Mouse (Mus musculus) layer of hippocampus, adult 9-10 months (tissue): Measurements from ENCODE around the gene Stx1a.

Source experiments
- DNase-seq: peaks from one replicate; pipeline ENCODE4 v3.0.0; 2022; ENCODE audit warnings: low spot score

Stx1a gene

GRCm38 (mm10) chr5:135023344-135024173, at the start of gene Stx1a:
Gene Stx1a (plus strand): TSS chr5:135023482.
- no peak for DNase-seq

- no peak for DNase-seq
These were observed 49.8 kb upstream of the Stx1a start for GRCm38 (mm10) chr5:134973526-134973925.

- no peak for DNase-seq
These were observed 49.0 kb upstream of the Stx1a start for GRCm38 (mm10) chr5:134974294-134974693.

- no peak for DNase-seq
These were observed 48.4 kb upstream of the Stx1a start for GRCm38 (mm10) chr5:134974921-134975320.

- DNase-seq = no peak
These were observed 47.1 kb upstream of the Stx1a start for GRCm38 (mm10) chr5:134976164-134976563.

- DNase-seq = no peak
These were observed 46.6 kb upstream of the Stx1a start for GRCm38 (mm10) chr5:134976577-134977250.

GRCm38 (mm10) chr5:134977837-134978236, 45.4 kb upstream of the Stx1a start:
- no peak for DNase-seq

GRCm38 (mm10) chr5:134981149-134981548, 42.1 kb upstream of the Stx1a start:
- DNase-seq = no peak

GRCm38 (mm10) chr5:134983111-134983510, 40.2 kb upstream of the Stx1a start:
- DNase-seq = no peak

- no peak for DNase-seq
These were observed 39.5 kb upstream of the Stx1a start for GRCm38 (mm10) chr5:134983771-134984170.

- DNase-seq = no peak
These were observed 37.5 kb upstream of the Stx1a start, which contains the start of gene Cldn3 for GRCm38 (mm10) chr5:134985633-134986297. Gene Cldn3 (plus strand): TSS chr5:134986214.

- DNase-seq = no peak
These were observed 36.7 kb upstream of the Stx1a start for GRCm38 (mm10) chr5:134986298-134987268.

GRCm38 (mm10) chr5:134989166-134989565, 34.1 kb upstream of the Stx1a start:
- no peak for DNase-seq

- DNase-seq = no peak
These were observed 33.5 kb upstream of the Stx1a start for GRCm38 (mm10) chr5:134989741-134990140.

- DNase-seq = no peak
These were observed 30.7 kb upstream of the Stx1a start for GRCm38 (mm10) chr5:134992566-134992965.

GRCm38 (mm10) chr5:134998359-134998758, 24.9 kb upstream of the Stx1a start:
- DNase-seq = no peak

GRCm38 (mm10) chr5:134999797-135000196, 23.5 kb upstream of the Stx1a start:
- no peak for DNase-seq

- no peak for DNase-seq
These were observed 22.5 kb upstream of the Stx1a start for GRCm38 (mm10) chr5:135000751-135001150.

- DNase-seq = no peak
These were observed 22.0 kb upstream of the Stx1a start for GRCm38 (mm10) chr5:135001309-135001708.

GRCm38 (mm10) chr5:135002151-135002550, 21.1 kb upstream of the Stx1a start:
- DNase-seq = no peak

GRCm38 (mm10) chr5:135007802-135008571, 15.3 kb upstream of the Stx1a start:
- DNase-seq = no peak
